Mouse (Mus musculus) CH12.LX (cell line): ENCODE data around the gene Cyp26a1. TPM values are rescaled to one million over a fixed set of nuclear protein-coding genes. Genes with fewer than 3 reads are reported as not detected.

Experiments used
- DNase-seq: peaks from one replicate; pipeline ENCODE4 v3.0.0-alpha.2; 2013; ENCODE audit errors: extremely low read depth
- H3K27ac ChIP-seq: 2 replicates; pipeline ENCODE4 v1.5.1; 2012; ENCODE audit warnings: low read depth, mild to moderate bottlenecking, control low read depth, moderate library complexity; ENCODE audit not compliant: insufficient read depth
- H3K27me3 ChIP-seq: replicated peaks from 2 replicates; pipeline ENCODE3; 2012; ENCODE audit warnings: inconsistent platforms
- H3K36me3 ChIP-seq, 2 experiments: replicated peaks in 1 of 2; 2 replicates each; pipeline versions ENCODE3 to v1.6.1; 2012; ENCODE audit warnings: inconsistent platforms in 1 of 2, low read length in 1 of 2, mild to moderate bottlenecking in 1 of 2, mixed read lengths in 1 of 2, moderate library complexity in 1 of 2; ENCODE audit not compliant: control insufficient read depth in 1 of 2, insufficient read depth in 1 of 2
- H3K4me1 ChIP-seq, 2 experiments: 2 replicates each; pipeline ENCODE4 v1.6.1; 2012; ENCODE audit warnings: inconsistent platforms in 1 of 2, moderate library complexity in 1 of 2; ENCODE audit not compliant: insufficient read depth in 2 of 2, control insufficient read depth in 1 of 2
- H3K4me2 ChIP-seq: 2 replicates; pipeline ENCODE4 v1.6.1; 2012; ENCODE audit warnings: low read depth, mild to moderate bottlenecking, control low read depth; ENCODE audit not compliant: poor library complexity, insufficient read depth, severe bottlenecking
- H3K4me3 ChIP-seq, 3 experiments: fragments of 150-350 bp in 1 of 3; sonication (generic) in 1 of 3; replicated peaks in 1 of 3; 2 replicates each; pipeline versions ENCODE3 to v1.5.1; 2011 to 2012; ENCODE audit warnings: low read depth in 2 of 3, low read length in 2 of 3, mild to moderate bottlenecking in 2 of 3, moderate library complexity in 2 of 3, control low read depth in 1 of 3, improper control_type of control experiment in 1 of 3, inconsistent platforms in 1 of 3, mixed read lengths in 1 of 3; ENCODE audit not compliant: poor library complexity in 1 of 3
- H3K79me2 ChIP-seq: replicated peaks from 2 replicates; pipeline ENCODE4 v1.6.1; 2012; ENCODE audit warnings: mild to moderate bottlenecking, moderate library complexity; ENCODE audit not compliant: control insufficient read depth, poor library complexity, insufficient read depth, severe bottlenecking; ENCODE audit errors: extremely low read depth
- H3K9ac ChIP-seq: 2 replicates; pipeline ENCODE4 v1.6.1; 2012; ENCODE audit warnings: low read depth, mild to moderate bottlenecking, control low read depth, moderate library complexity; ENCODE audit not compliant: insufficient read depth
- H3K9me3 ChIP-seq: replicated peaks from 2 replicates; pipeline ENCODE3; 2012; ENCODE audit warnings: low read length, inconsistent platforms, mixed read lengths
- CHD1 ChIP-seq: IDR thresholded peaks from 2 replicates; pipeline ENCODE4 v1.6.1; 2012; ENCODE audit warnings: low read depth, low read length, improper control_type of control experiment, inconsistent platforms
- CHD2 ChIP-seq: IDR thresholded peaks from 2 replicates; pipeline ENCODE4 v1.6.1; 2011; ENCODE audit warnings: low read length, improper control_type of control experiment
- CTCF ChIP-seq, 2 experiments: IDR thresholded peaks in 1 of 2; conservative IDR thresholded peaks in 1 of 2; 2 replicates each; pipeline ENCODE4 v1.5.1; 2011 to 2012; ENCODE audit warnings: low read depth in 2 of 2, low read length in 2 of 2, improper control_type of control experiment in 1 of 2, inconsistent platforms in 1 of 2, mild to moderate bottlenecking in 1 of 2, moderate library complexity in 1 of 2
- ELF1 ChIP-seq: IDR thresholded peaks from 2 replicates; pipeline ENCODE4 v1.6.1; 2014; ENCODE audit warnings: low read depth, mild to moderate bottlenecking, inconsistent platforms, low read length, improper control_type of control experiment
- EP300 ChIP-seq: IDR thresholded peaks from 2 replicates; pipeline ENCODE4 v1.6.1; 2011; ENCODE audit warnings: low read length, improper control_type of control experiment
- ETS1 ChIP-seq: conservative IDR thresholded peaks from 2 replicates; pipeline ENCODE4 v1.6.1; 2012; ENCODE audit warnings: low read depth, mild to moderate bottlenecking, inconsistent platforms, low read length, improper control_type of control experiment, moderate library complexity
- GABPA ChIP-seq: IDR thresholded peaks from 2 replicates; pipeline ENCODE4 v1.6.1; 2012; ENCODE audit warnings: low read depth, low read length, improper control_type of control experiment, inconsistent platforms; ENCODE audit not compliant: insufficient replicate concordance
- HCFC1 ChIP-seq: IDR thresholded peaks from 2 replicates; pipeline ENCODE4 v1.6.1; 2012; ENCODE audit warnings: low read depth, mild to moderate bottlenecking, inconsistent platforms, low read length, improper control_type of control experiment
- JUN ChIP-seq: IDR thresholded peaks from 2 replicates; pipeline ENCODE4 v1.6.1; 2011; ENCODE audit warnings: low read depth, mild to moderate bottlenecking, low read length, improper control_type of control experiment, moderate library complexity; ENCODE audit not compliant: insufficient read depth
- JUND ChIP-seq: conservative IDR thresholded peaks from 2 replicates; pipeline ENCODE4 v1.6.1; 2011; ENCODE audit warnings: low read depth, low read length, improper control_type of control experiment
- MAZ ChIP-seq: IDR thresholded peaks from 2 replicates; pipeline ENCODE4 v1.6.1; 2012; ENCODE audit warnings: low read depth, mild to moderate bottlenecking, inconsistent platforms, low read length, improper control_type of control experiment, moderate library complexity
- MEF2A ChIP-seq: IDR thresholded peaks from 2 replicates; pipeline ENCODE4 v1.6.1; 2014; ENCODE audit warnings: low read depth, mild to moderate bottlenecking, inconsistent platforms, low read length, improper control_type of control experiment, borderline replicate concordance
- MXI1 ChIP-seq: IDR thresholded peaks from 2 replicates; pipeline ENCODE4 v1.6.1; 2011; ENCODE audit warnings: mild to moderate bottlenecking, low read depth, low read length, improper control_type of control experiment
- MYC ChIP-seq: IDR thresholded peaks from 2 replicates; pipeline ENCODE4 v1.6.1; 2011; ENCODE audit warnings: low read depth, mild to moderate bottlenecking, improper control_type of control experiment, low read length
- NELFE ChIP-seq: IDR thresholded peaks from 2 replicates; pipeline ENCODE4 v1.6.1; 2011; ENCODE audit warnings: low read depth, low read length, improper control_type of control experiment
- NRF1 ChIP-seq: IDR thresholded peaks from 2 replicates; pipeline ENCODE4 v1.6.1; 2014; ENCODE audit warnings: low read depth, mild to moderate bottlenecking, inconsistent platforms, low read length, improper control_type of control experiment, moderate library complexity
- PAX5 ChIP-seq: IDR thresholded peaks from 2 replicates; pipeline ENCODE4 v1.6.1; 2012; ENCODE audit warnings: low read length, inconsistent platforms, mixed read lengths
- POLR2A ChIP-seq: IDR thresholded peaks from 2 replicates; pipeline ENCODE4 v1.6.1; 2011; ENCODE audit warnings: low read depth, mild to moderate bottlenecking, improper control_type of control experiment, low read length
- POLR2AphosphoS2 ChIP-seq: IDR thresholded peaks from 2 replicates; pipeline ENCODE4 v1.6.1; 2011; ENCODE audit warnings: low read depth, low read length, improper control_type of control experiment
- RAD21 ChIP-seq: IDR thresholded peaks from 2 replicates; pipeline ENCODE4 v1.6.1; 2011; ENCODE audit warnings: low read depth, mild to moderate bottlenecking, low read length, improper control_type of control experiment, moderate library complexity
- TBP ChIP-seq: conservative IDR thresholded peaks from 2 replicates; pipeline ENCODE4 v1.6.1; 2011; ENCODE audit warnings: low read depth, low read length, improper control_type of control experiment
- TCF12 ChIP-seq: IDR thresholded peaks from 2 replicates; pipeline ENCODE4 v1.6.1; 2014; ENCODE audit warnings: low read depth, mild to moderate bottlenecking, inconsistent platforms, low read length, improper control_type of control experiment
- USF1 ChIP-seq: IDR thresholded peaks from 2 replicates; pipeline ENCODE4 v1.6.1; 2014; ENCODE audit warnings: low read depth, mild to moderate bottlenecking, inconsistent platforms, low read length, improper control_type of control experiment
- ZC3H11A ChIP-seq: IDR thresholded peaks from 2 replicates; pipeline ENCODE4 v1.6.1; 2012; ENCODE audit warnings: low read depth, mild to moderate bottlenecking, inconsistent platforms, low read length, improper control_type of control experiment
- ZKSCAN1 ChIP-seq: IDR thresholded peaks from 2 replicates; pipeline ENCODE4 v1.6.1; 2012; ENCODE audit warnings: low read depth, inconsistent platforms, low read length, improper control_type of control experiment, borderline replicate concordance
- ZNF384 ChIP-seq: IDR thresholded peaks from 2 replicates; pipeline ENCODE4 v1.6.1; 2012; ENCODE audit warnings: low read depth, low read length, improper control_type of control experiment, inconsistent platforms
- dilution Hi-C: fragments of 300-500 bp; cut with MboI; formaldehyde crosslinking; loops from 2 replicates; pipeline ENCODE4 v1.14.3; 2020; ENCODE audit warnings: low sequenced_read_pairs; ENCODE audit not compliant: extremely low pct_unique_long_range_greater_than_20kb, extremely low pct_ligation_motif_present
- in situ Hi-C: fragments of 300-500 bp; cut with MboI; formaldehyde crosslinking; loops from 3 replicates; pipeline ENCODE4 v1.14.3; 2019; ENCODE audit warnings: low sequenced_read_pairs, low pct_ligation_motif_present, low pct_unique_long_range_greater_than_20kb, mixed read lengths
- polyA plus RNA-seq: library from polyadenylated mRNA; unstranded; fragments of >175 nt; gene quantifications from 2 replicates; pipeline ENCODE4 v1.2.1, GENCODE M21; 2012; ENCODE audit warnings: low read depth; ENCODE audit not compliant: insufficient read length
- total RNA-seq, 2 experiments: library from RNA; depleted of rRNA; stranded (reverse); fragments of 300-350 nt in 1 of 2; fragments of >200 nt in 1 of 2; gene quantifications; 2 replicates each; pipeline ENCODE4 v1.2.3; 2012 to 2014

The Cyp26a1 gene
- total and polyA plus RNA-seq, 3 experiments: 0.17 TPM; not detected in 2

DNA sequence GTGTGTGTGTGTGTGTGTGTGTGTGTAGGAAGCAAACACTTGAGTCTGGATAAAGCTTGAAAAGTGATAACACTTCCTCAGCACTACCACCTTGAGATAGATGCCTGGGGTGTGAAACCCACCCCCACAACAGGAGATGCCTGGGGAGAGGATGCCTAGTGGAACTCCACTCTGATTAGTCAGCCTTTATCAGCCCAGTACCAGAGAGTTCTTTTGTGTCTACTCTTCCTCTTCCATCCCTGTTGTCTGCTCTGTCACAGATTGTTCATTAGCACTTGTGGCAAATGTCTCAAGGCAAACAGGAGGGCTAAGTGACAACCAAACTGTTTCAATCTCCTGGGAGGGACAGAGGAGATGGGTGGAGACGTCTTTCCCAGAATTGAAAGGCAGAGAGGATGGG is 21.6 kb downstream of the Cyp26a1 start:
- Histone ChIP-seq H3K27ac (no peak overlapping the region), H3K79me2 (no peaks in the 10 kb centered on the region), H3K9me3 (no peaks in the 10 kb centered on the region), H3K4me1 (peaks cover 5 to 28% of the 10 kb centered on the region in 2 experiments), H3K27me3 (no peaks in the 10 kb centered on the region), H3K4me2 (no peak overlapping the region), H3K9ac (no peak overlapping the region), H3K4me3 (no peak overlapping the region), H3K36me3 (no peaks in the 10 kb centered on the region)
- no peak for DNase-seq
- in situ Hi-C loops: loop anchor here (25.0 kb wide), 1 partner anchor 118 kb away; no protein-coding TSS in a partner anchor
- dilution Hi-C loops: no loop called here
- TF ChIP-seq ETS1 (no peak), NELFE (no peak), MXI1 (no peak), RAD21 (no peak), CHD2 (no peak), USF1 (no peak), MEF2A (no peak), NRF1 (no peak), HCFC1 (no peak), ZKSCAN1 (no peak), ELF1 (no peak), POLR2AphosphoS2 (no peak), CTCF (conservative IDR thresholded peaks at IDR 0.05 in 1 of 2, IDR thresholded peaks at IDR 0.05 in 1 of 2; ENCODE audit: low read depth in 2 of 2, low read length in 2 of 2) (no peak), ZC3H11A (no peak), MYC (no peak), JUND (no peak), MAZ (no peak), TCF12 (no peak), POLR2A (no peak)

DNA sequence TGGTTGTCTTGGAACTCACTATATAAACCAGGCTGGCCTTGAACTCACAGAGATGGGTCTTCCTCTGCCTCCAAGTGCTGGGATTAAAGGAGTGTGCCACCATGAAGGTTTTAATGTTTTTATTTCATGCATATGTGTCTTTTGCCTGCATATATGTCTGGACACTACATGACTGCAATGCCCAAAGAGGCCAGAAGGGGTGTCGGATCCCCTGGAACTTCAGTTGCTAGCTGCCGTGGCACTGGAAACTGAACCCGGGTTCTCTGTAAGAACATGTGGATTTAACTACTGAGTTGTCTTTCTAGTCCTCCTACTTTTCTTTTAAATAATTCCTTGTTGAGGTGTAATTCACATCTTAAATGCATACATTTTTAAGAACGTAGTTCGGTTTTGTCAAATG is 27.0 kb downstream of the Cyp26a1 start:
- Histone ChIP-seq H3K36me3 (no peaks in the 10 kb centered on the region), H3K4me3 (no peak overlapping the region), H3K4me1 (peaks cover 0 to 13% of the 10 kb centered on the region in 2 experiments; a peak in 1 of 4 replicates), H3K9ac (no peak overlapping the region), H3K79me2 (no peaks in the 10 kb centered on the region), H3K27me3 (no peaks in the 10 kb centered on the region), H3K4me2 (no peak overlapping the region), H3K9me3 (no peaks in the 10 kb centered on the region), H3K27ac (no peak overlapping the region)
- in situ Hi-C loops (loop anchor here (25.0 kb wide), 1 partner anchor 113 kb away; no protein-coding TSS in a partner anchor), dilution Hi-C loops (no loop called here)
- TF ChIP-seq PAX5: no peak
- TF ChIP-seq MEF2A: no peak
- no peak for TF ChIP-seq EP300
- no peak for TF ChIP-seq USF1
- no peak for TF ChIP-seq MXI1
- no peak for TF ChIP-seq HCFC1
- no peak for TF ChIP-seq MAZ
- no peak for TF ChIP-seq MYC
- TF ChIP-seq RAD21: no peak
- TF ChIP-seq CHD1: no peak
- TF ChIP-seq POLR2AphosphoS2: no peak
- no peak for TF ChIP-seq ZKSCAN1
- TF ChIP-seq GABPA: no peak
- TF ChIP-seq CTCF (conservative IDR thresholded peaks at IDR 0.05 in 1 of 2, IDR thresholded peaks at IDR 0.05 in 1 of 2; ENCODE audit: low read depth in 2 of 2, low read length in 2 of 2): no peak; a peak in 1 of 4 replicates
- no peak for TF ChIP-seq ELF1
- TF ChIP-seq JUN: no peak
- TF ChIP-seq ZNF384: no peak
- TF ChIP-seq NRF1: no peak
- TF ChIP-seq TBP: no peak
- no peak for DNase-seq
